Mouse (Mus musculus) forebrain, embryonic 14.5 days (tissue): ENCODE data around the gene Mbnl1. TPM values are rescaled to one million over a fixed set of nuclear protein-coding genes. Genes with fewer than 3 reads are reported as not detected.
A peak's percentile ranks its signal among the peaks of the same experiment; 100 is the strongest.

Experiments
- ATAC-seq: fragments of 200-750 bp; cut with Nextera tagmentation; 2 replicates; pipeline ENCODE4 v1.8.0; 2017; ENCODE audit warnings: mild to moderate bottlenecking, moderate library complexity
- DNase-seq: peaks from one replicate; pipeline ENCODE4 v3.0.0-alpha.2; 2015; ENCODE audit warnings: low spot score
- H3K27ac ChIP-seq: fragments of 300-500 bp; sonication (generic); 2 replicates; pipeline ENCODE4 v1.5.1; 2014; ENCODE audit warnings: low read depth, mild to moderate bottlenecking, control low read depth, low read length, moderate library complexity
- H3K27me3 ChIP-seq: fragments of 300-500 bp; sonication (generic); replicated peaks from 2 replicates; pipeline ENCODE4 v1.6.1; 2014; ENCODE audit warnings: low read length, control low read depth, mixed read lengths; ENCODE audit not compliant: control insufficient read depth, insufficient read depth
- H3K36me3 ChIP-seq: fragments of 300-500 bp; sonication (generic); 2 replicates; pipeline ENCODE4 v1.6.1; 2014; ENCODE audit warnings: low read length, control low read depth; ENCODE audit not compliant: control insufficient read depth, insufficient read depth
- H3K4me1 ChIP-seq: fragments of 300-500 bp; sonication (generic); 2 replicates; pipeline ENCODE4 v1.6.1; 2014; ENCODE audit warnings: antibody characterized with exemption, low read length, control low read depth; ENCODE audit not compliant: control insufficient read depth, insufficient read depth
- H3K4me2 ChIP-seq: fragments of 300-500 bp; sonication (generic); 2 replicates; pipeline ENCODE4 v1.6.1; 2014; ENCODE audit warnings: mild to moderate bottlenecking, control low read depth, low read length
- H3K4me3 ChIP-seq: fragments of 300-500 bp; sonication (generic); 2 replicates; pipeline ENCODE4 v1.5.1; 2014; ENCODE audit warnings: low read depth, low read length, control low read depth
- H3K9ac ChIP-seq: fragments of 300-500 bp; sonication (generic); 2 replicates; pipeline ENCODE4 v1.6.1; 2014; ENCODE audit warnings: mild to moderate bottlenecking, low read length, control low read depth, moderate library complexity
- H3K9me3 ChIP-seq: fragments of 300-500 bp; sonication (generic); replicated peaks from 2 replicates; pipeline ENCODE4 v1.6.1; 2016; ENCODE audit warnings: low read length, control low read depth, mixed read lengths; ENCODE audit not compliant: control insufficient read depth
- WGBS: fragments of 180-500 bp; shearing (Covaris S2); extraction: QIAGEN DNeasy Blood & Tissue Kit; methylation state at CpG from one replicate; pipeline ENCODE4 v1.1.7; 2014; 5-methylcytosine and 5-hydroxymethylcytosine counted together
- polyA plus RNA-seq: library from polyadenylated mRNA; unstranded; fragments of >200 nt; fragmentation: Nextera tagmentation; extraction: Ambion mirVana; gene quantifications from 2 replicates; pipeline ENCODE4 v1.2.1, GENCODE M21; 2014

Gene Mbnl1
- polyA plus RNA-seq, 1 experiment from 2014 or later: 43.9 TPM

- Histone ChIP-seq H3K4me1 (no peaks in the 10 kb centered on the region), H3K4me2 (no peak overlapping the region), H3K27me3 (no peaks in the 10 kb centered on the region), H3K4me3 (no peak overlapping the region), H3K27ac (no peak overlapping the region), H3K9me3 (no peaks in the 10 kb centered on the region), H3K9ac (no peak overlapping the region), H3K36me3 (no peaks in the 10 kb centered on the region)
- DNase-seq: no peak
- 85% methylated on average over 7 of the region's 7 CpGs for WGBS
- no peak for ATAC-seq
These were observed 141.9 kb downstream of the Mbnl1 start for GRCm38 (mm10) chr3:60614516-60614915.

GRCm38 (mm10) chr3:60615057-60615606 is 142.5 kb downstream of the Mbnl1 start:
- peak; percentile 36 for DNase-seq
- Histone ChIP-seq H3K4me1 (no peaks in the 10 kb centered on the region), H3K4me2 (no peak overlapping the region), H3K27me3 (no peaks in the 10 kb centered on the region), H3K4me3 (no peak overlapping the region), H3K27ac (no peak overlapping the region), H3K9me3 (no peaks in the 10 kb centered on the region), H3K36me3 (no peaks in the 10 kb centered on the region), H3K9ac (no peak overlapping the region)
- 33% methylated on average over 11 of the region's 11 CpGs for WGBS
- peak; percentile 69; the same call in 1 of the 2 replicates for ATAC-seq

- H3K9me3 ChIP-seq: no peaks in the 10 kb centered on the region
- DNase-seq: no peak
- WGBS: 71% methylated on average over 7 of the region's 7 CpGs
- H3K9ac ChIP-seq: no peak overlapping the region
- no peak overlapping the region for H3K27ac ChIP-seq
- no peak overlapping the region for H3K4me2 ChIP-seq
- no peaks in the 10 kb centered on the region for H3K36me3 ChIP-seq
- H3K27me3 ChIP-seq: no peaks in the 10 kb centered on the region
- H3K4me1 ChIP-seq: no peaks in the 10 kb centered on the region
- ATAC-seq: no peak
- no peak overlapping the region for H3K4me3 ChIP-seq
These were observed 143.0 kb downstream of the Mbnl1 start for GRCm38 (mm10) chr3:60615615-60616014.

GRCm38 (mm10) chr3:60616147-60616546 is 143.5 kb downstream of the Mbnl1 start:
- Histone ChIP-seq H3K9ac (no peak overlapping the region), H3K9me3 (no peaks in the 10 kb centered on the region), H3K4me1 (no peaks in the 10 kb centered on the region), H3K4me3 (no peak overlapping the region), H3K27me3 (no peaks in the 10 kb centered on the region), H3K27ac (no peak overlapping the region), H3K36me3 (no peaks in the 10 kb centered on the region), H3K4me2 (no peak overlapping the region)
- WGBS: 87% methylated on average over 2 of the region's 2 CpGs
- no peak for DNase-seq
- ATAC-seq: no peak

- H3K27me3 ChIP-seq: no peaks in the 10 kb centered on the region
- DNase-seq (no peak), ATAC-seq (no peak)
- 94% methylated on average over 1 of the region's 1 CpGs for WGBS
- no peaks in the 10 kb centered on the region for H3K9me3 ChIP-seq
- H3K4me3 ChIP-seq: no peak overlapping the region
- no peaks in the 10 kb centered on the region for H3K4me1 ChIP-seq
- H3K27ac ChIP-seq: no peak overlapping the region
- H3K4me2 ChIP-seq: no peak overlapping the region
- no peaks in the 10 kb centered on the region for H3K36me3 ChIP-seq
- H3K9ac ChIP-seq: no peak overlapping the region
These were observed 145.0 kb downstream of the Mbnl1 start for GRCm38 (mm10) chr3:60617643-60618042.

- H3K27me3 ChIP-seq: no peaks in the 10 kb centered on the region
- no peak overlapping the region for H3K27ac ChIP-seq
- H3K9ac ChIP-seq: no peak overlapping the region
- DNase-seq: peak; percentile 66
- ATAC-seq: peak; percentile 51; the same call in 1 of the 2 replicates
- no peaks in the 10 kb centered on the region for H3K4me1 ChIP-seq
- WGBS: 41% methylated on average over 2 of the region's 2 CpGs
- no peak overlapping the region for H3K4me2 ChIP-seq
- H3K4me3 ChIP-seq: no peak overlapping the region
- no peaks in the 10 kb centered on the region for H3K9me3 ChIP-seq
- H3K36me3 ChIP-seq: no peaks in the 10 kb centered on the region
These were observed 147.6 kb downstream of the Mbnl1 start for GRCm38 (mm10) chr3:60620236-60620635.

- Histone ChIP-seq H3K27me3 (no peaks in the 10 kb centered on the region), H3K9ac (no peak overlapping the region), H3K36me3 (0 out of 2 replicates have a peak, but pooled peaks cover 2% of the 10 kb centered on the region), H3K9me3 (no peaks in the 10 kb centered on the region), H3K4me1 (no peaks in the 10 kb centered on the region), H3K4me3 (no peak overlapping the region), H3K4me2 (no peak overlapping the region), H3K27ac (no peak overlapping the region)
- ATAC-seq: no peak
- no peak for DNase-seq
- WGBS: 85% methylated on average over 2 of the region's 2 CpGs
These were observed 158.6 kb downstream of the Mbnl1 start for GRCm38 (mm10) chr3:60631183-60631582.

GRCm38 (mm10) chr3:60631754-60632153 is 159.1 kb downstream of the Mbnl1 start:
- Histone ChIP-seq H3K4me3 (no peak overlapping the region), H3K27ac (no peak overlapping the region), H3K27me3 (no peaks in the 10 kb centered on the region), H3K9ac (no peak overlapping the region), H3K36me3 (0 out of 2 replicates have a peak, but pooled peaks cover 2% of the 10 kb centered on the region), H3K9me3 (no peaks in the 10 kb centered on the region), H3K4me2 (no peak overlapping the region), H3K4me1 (no peaks in the 10 kb centered on the region)
- DNase-seq: no peak
- WGBS: 86% methylated on average over 5 of the region's 5 CpGs
- ATAC-seq: no peak

- H3K9ac ChIP-seq: no peak overlapping the region
- H3K4me2 ChIP-seq: no peak overlapping the region
- H3K36me3 ChIP-seq: 0 out of 2 replicates have a peak, but pooled peaks cover 2% of the 10 kb centered on the region
- ATAC-seq: no peak
- DNase-seq: no peak
- H3K4me1 ChIP-seq: no peaks in the 10 kb centered on the region
- 94% methylated on average over 1 of the region's 1 CpGs for WGBS
- no peak overlapping the region for H3K4me3 ChIP-seq
- H3K9me3 ChIP-seq: no peaks in the 10 kb centered on the region
- no peak overlapping the region for H3K27ac ChIP-seq
- no peaks in the 10 kb centered on the region for H3K27me3 ChIP-seq
These were observed 160.3 kb downstream of the Mbnl1 start for GRCm38 (mm10) chr3:60632796-60633466.
